Mouse (Mus musculus): ENCODE measurements around the gene Trip11. TPM values are rescaled to one million over a fixed set of nuclear protein-coding genes. Genes with fewer than 3 reads are reported as not detected.

Gene Trip11
- total RNA-seq, 2 experiments from 2014 or later: 30.7 to 30.8 TPM

GRCm38 (mm10) chr12:101928423-101928822 is 15.4 kb upstream of the Trip11 start:
- no peak for DNase-seq (ENCODE audit: extremely low spot score in 1 of 2, low spot score in 2 of 2)
- no peak for TF ChIP-seq CTCF (IDR thresholded peaks at IDR 0.05)
- Histone ChIP-seq H3K4me3 (no peak overlapping the region), H3K27ac (no peak overlapping the region)
- intact Hi-C loops (cut with DNase I): no loop called here

GRCm38 (mm10) chr12:101922313-101922712 is 9.2 kb upstream of the Trip11 start:
- intact Hi-C loops (cut with DNase I): no loop called here
- no peak for TF ChIP-seq CTCF (IDR thresholded peaks at IDR 0.05)
- Histone ChIP-seq H3K4me3 (no peak overlapping the region), H3K27ac (no peak overlapping the region)
- DNase-seq (ENCODE audit: extremely low spot score in 1 of 2, low spot score in 2 of 2): no peak

GRCm38 (mm10) chr12:101919847-101920246 is 6.8 kb upstream of the Trip11 start:
- Histone ChIP-seq H3K27ac (no peak overlapping the region), H3K4me3 (no peak overlapping the region)
- no peak for TF ChIP-seq CTCF (IDR thresholded peaks at IDR 0.05)
- no peak for DNase-seq (ENCODE audit: extremely low spot score in 1 of 2, low spot score in 2 of 2)
- intact Hi-C loops (cut with DNase I): no loop called here

- intact Hi-C loops (cut with DNase I): no loop called here
- TF ChIP-seq CTCF (IDR thresholded peaks at IDR 0.05): no peak
- Histone ChIP-seq H3K4me3 (no peak overlapping the region), H3K27ac (no peak overlapping the region)
- DNase-seq (ENCODE audit: extremely low spot score in 1 of 2, low spot score in 2 of 2): no peak
Observed at GRCm38 (mm10) chr12:101917165-101917564, 4.1 kb upstream of the Trip11 start.

- H3K4me3 ChIP-seq: peak overlapping the region; percentile 71
- no peak for TF ChIP-seq CTCF (IDR thresholded peaks at IDR 0.05)
- intact Hi-C loops (cut with DNase I): no loop called here
Observed at GRCm38 (mm10) chr12:101911346-101911745, 1.7 kb downstream of the Trip11 start.

GRCm38 (mm10) chr12:101910360-101910759 is 2.7 kb downstream of the Trip11 start:
- no peak overlapping the region for H3K4me3 ChIP-seq
- intact Hi-C loops (cut with DNase I): no loop called here
- no peak for TF ChIP-seq CTCF (IDR thresholded peaks at IDR 0.05)
- DNase-seq (ENCODE audit: extremely low spot score in 1 of 2, low spot score in 2 of 2): no peak
- no peak overlapping the region for H3K27ac ChIP-seq

More at GRCm38 (mm10) chr12:101911346-101911745, 1.7 kb downstream of the Trip11 start:
- no peak overlapping the region for H3K27ac ChIP-seq
- no peak for DNase-seq (ENCODE audit: extremely low spot score in 1 of 2, low spot score in 2 of 2)

GRCm38 (mm10) chr12:101905817-101906216 is 7.2 kb downstream of the Trip11 start:
- intact Hi-C loops (cut with DNase I): no loop called here
- no peak overlapping the region for H3K4me3 ChIP-seq
- no peak overlapping the region for H3K27ac ChIP-seq
- no peak for DNase-seq (ENCODE audit: extremely low spot score in 1 of 2, low spot score in 2 of 2)
- TF ChIP-seq CTCF (IDR thresholded peaks at IDR 0.05): no peak

GRCm38 (mm10) chr12:101904906-101905305 is 8.2 kb downstream of the Trip11 start:
- intact Hi-C loops (cut with DNase I): no loop called here
- no peak for DNase-seq (ENCODE audit: extremely low spot score in 1 of 2, low spot score in 2 of 2)

GRCm38 (mm10) chr12:101904170-101904569 is 8.9 kb downstream of the Trip11 start:
- intact Hi-C loops (cut with DNase I): no loop called here
- Histone ChIP-seq H3K4me3 (no peak overlapping the region), H3K27ac (no peak overlapping the region)
- no peak for TF ChIP-seq CTCF (IDR thresholded peaks at IDR 0.05)
- no peak for DNase-seq (ENCODE audit: extremely low spot score in 1 of 2, low spot score in 2 of 2)

More at GRCm38 (mm10) chr12:101904906-101905305, 8.2 kb downstream of the Trip11 start:
- TF ChIP-seq CTCF (IDR thresholded peaks at IDR 0.05): no peak
- no peak overlapping the region for H3K4me3 ChIP-seq
- H3K27ac ChIP-seq: no peak overlapping the region

- no peak overlapping the region for H3K4me3 ChIP-seq
- TF ChIP-seq CTCF (IDR thresholded peaks at IDR 0.05): no peak
- H3K27ac ChIP-seq: no peak overlapping the region
- intact Hi-C loops (cut with DNase I): no loop called here
- no peak for DNase-seq (ENCODE audit: extremely low spot score in 1 of 2, low spot score in 2 of 2)
Observed at GRCm38 (mm10) chr12:101899671-101900245, 13.3 kb downstream of the Trip11 start.

- no peak for DNase-seq (ENCODE audit: extremely low spot score in 1 of 2, low spot score in 2 of 2)
- no peak overlapping the region for H3K27ac ChIP-seq
- intact Hi-C loops (cut with DNase I): no loop called here
- TF ChIP-seq CTCF (IDR thresholded peaks at IDR 0.05): no peak
- no peak overlapping the region for H3K4me3 ChIP-seq
Observed at GRCm38 (mm10) chr12:101898966-101899365, 14.1 kb downstream of the Trip11 start.

GRCm38 (mm10) chr12:101897113-101897512 is 16.0 kb downstream of the Trip11 start:
- intact Hi-C loops (cut with DNase I): no loop called here
- Histone ChIP-seq H3K4me3 (no peak overlapping the region), H3K27ac (no peak overlapping the region)
- TF ChIP-seq CTCF (IDR thresholded peaks at IDR 0.05): no peak
- DNase-seq (ENCODE audit: extremely low spot score in 1 of 2, low spot score in 2 of 2): no peak

GRCm38 (mm10) chr12:101893296-101893695 is 19.8 kb downstream of the Trip11 start:
- peak; percentile 28 to 29 for DNase-seq (ENCODE audit: extremely low spot score in 1 of 2, low spot score in 2 of 2)

More at GRCm38 (mm10) chr12:101893296-101893695, 19.8 kb downstream of the Trip11 start:
- intact Hi-C loops (cut with DNase I): no loop called here
- H3K27ac ChIP-seq: peak overlapping the region; percentile 20; the same call in 1 of the 2 replicates
- no peak for TF ChIP-seq CTCF (IDR thresholded peaks at IDR 0.05)
- H3K4me3 ChIP-seq: no peak overlapping the region

Measured in left cerebral cortex, adult 2 months (tissue).